Mouse (Mus musculus) lung, postnatal 10 days (tissue): ENCODE measurements around the gene Pgk1.
"Not testable (repeated sequence)": the region's sequence is repeated elsewhere in the genome, so short reads cannot be mapped to it uniquely, and the experiment has no call there.

ENCODE experiments used
- DNase-seq: peaks from one replicate; pipeline ENCODE4 v3.0.0; 2021

Pgk1 gene

GRCm38 (mm10) chrX:106186713-106187649, at the start of gene Pgk1:
Pgk1 (plus strand) TSS chrX:106187100.
- DNase-seq = peak; percentile 95

- no peak for DNase-seq
These were observed 47.4 kb upstream of the Pgk1 start for GRCm38 (mm10) chrX:106139309-106140070.

- DNase-seq = no peak
These were observed 44.0 kb upstream of the Pgk1 start, which contains the start of gene Tlr13 for GRCm38 (mm10) chrX:106142936-106143335. Tlr13 (plus strand) TSS chrX:106143204.

- DNase-seq = no peak
These were observed 38.7 kb upstream of the Pgk1 start for GRCm38 (mm10) chrX:106148185-106148584.

GRCm38 (mm10) chrX:106149460-106149859, 37.4 kb upstream of the Pgk1 start:
- DNase-seq = no peak

- no peak for DNase-seq
These were observed 32.7 kb upstream of the Pgk1 start for GRCm38 (mm10) chrX:106154180-106154586.

GRCm38 (mm10) chrX:106155892-106156291, 31.0 kb upstream of the Pgk1 start:
- no peak for DNase-seq

GRCm38 (mm10) chrX:106163995-106164394, 22.9 kb upstream of the Pgk1 start:
- peak; percentile 7 for DNase-seq

- DNase-seq = no peak
These were observed 22.3 kb upstream of the Pgk1 start for GRCm38 (mm10) chrX:106164555-106164954.

- DNase-seq = no peak
These were observed 21.8 kb upstream of the Pgk1 start for GRCm38 (mm10) chrX:106165089-106165488.

GRCm38 (mm10) chrX:106171106-106171852, 15.6 kb upstream of the Pgk1 start:
- peak; percentile 86 for DNase-seq

- DNase-seq = no peak
These were observed 15.1 kb upstream of the Pgk1 start for GRCm38 (mm10) chrX:106171853-106172154.

- DNase-seq = no peak
These were observed 10.6 kb upstream of the Pgk1 start for GRCm38 (mm10) chrX:106176331-106176730.

- DNase-seq = no peak
These were observed 2.6 kb upstream of the Pgk1 start for GRCm38 (mm10) chrX:106184279-106184678.

GRCm38 (mm10) chrX:106185706-106186105, 1.2 kb upstream of the Pgk1 start:
- no peak for DNase-seq

- peak; percentile 6 for DNase-seq
These were observed 837 bp downstream of the Pgk1 start for GRCm38 (mm10) chrX:106187737-106188136.

GRCm38 (mm10) chrX:106189356-106189755, 2.5 kb downstream of the Pgk1 start:
- no peak for DNase-seq

GRCm38 (mm10) chrX:106190091-106190490, 3.2 kb downstream of the Pgk1 start:
- DNase-seq = no peak

- DNase-seq = not testable (repeated sequence)
These were observed 7.5 kb downstream of the Pgk1 start for GRCm38 (mm10) chrX:106194361-106194760.

- DNase-seq = no peak
These were observed 10.4 kb downstream of the Pgk1 start for GRCm38 (mm10) chrX:106197308-106197707.

- DNase-seq = no peak
These were observed 12.0 kb downstream of the Pgk1 start for GRCm38 (mm10) chrX:106198904-106199303.

- DNase-seq = no peak
These were observed 22.2 kb downstream of the Pgk1 start for GRCm38 (mm10) chrX:106209100-106209499.
